Comparison of ENCODE assay signal across 10 mouse cellular contexts in the genomic region with DNA sequence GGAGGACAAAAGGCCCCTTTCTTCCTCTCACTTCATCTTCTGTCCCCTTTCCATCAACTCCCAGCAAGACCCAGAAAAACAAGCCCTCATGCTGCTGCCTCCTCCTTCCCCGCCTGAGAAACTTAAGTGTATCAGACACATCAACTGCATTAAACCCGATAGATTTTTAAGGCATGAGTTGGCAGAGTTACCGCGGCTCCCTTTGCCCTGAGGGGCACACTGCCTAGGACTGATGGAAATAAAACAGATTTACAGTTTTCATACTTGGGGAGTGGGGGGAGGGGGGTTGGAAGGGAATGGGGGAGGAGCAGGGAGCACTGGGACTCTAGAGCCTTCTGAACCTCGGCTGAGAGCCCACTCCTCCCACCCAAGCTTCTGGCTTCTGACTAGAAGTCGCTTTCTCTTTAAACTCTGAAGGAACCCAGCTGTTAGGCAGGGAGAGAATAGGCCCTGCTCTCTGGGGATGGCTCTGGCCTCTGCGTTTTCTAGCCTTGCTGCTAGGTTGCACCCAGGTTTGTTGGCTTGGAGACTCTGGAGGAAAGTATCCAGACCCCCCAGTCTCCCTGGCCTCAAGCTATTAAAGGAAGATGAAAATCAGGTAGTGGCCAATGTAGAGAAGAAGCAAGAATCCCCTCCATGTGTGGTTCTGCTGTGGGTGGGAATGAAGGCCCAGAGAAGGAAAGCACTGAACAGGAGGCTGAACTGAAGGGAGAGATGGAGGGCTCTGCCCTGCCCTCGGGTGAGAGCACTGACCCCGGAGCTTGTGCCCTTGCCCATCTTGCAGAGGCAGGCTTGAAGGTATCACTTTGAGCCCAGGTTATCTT. TPM values are rescaled to one million over a fixed set of nuclear protein-coding genes. Genes with fewer than 3 reads are reported as not detected.
DNase-seq lines count a peak whose midpoint lies in the region; ATAC-seq lines count a peak whose summit lies in the region.
"Had no signal": no experiment of that assay in that cellular context is flagged by ENCODE, and none has a peak within 500 bp of the region (broad histone marks: within the 10 kb centered on the region; RNA-seq: fewer than 3 reads in every experiment).

No protein-coding gene starts in this region.

- WGBS in kidney, embryonic 14.5 days: 16% methylated on average over 9 of the region's 9 CpGs
- 33% methylated on average over 9 of the region's 9 CpGs for WGBS in embryonic facial prominence, embryonic 12.5 days
- WGBS in limb, embryonic 13.5 days: 40% methylated on average over 9 of the region's 9 CpGs

- no peaks in the 10 kb centered on the region for H3K9me3 ChIP-seq in kidney, embryonic 14.5 days (ENCODE audit: control insufficient read depth, low read length)
- H3K9me3 ChIP-seq in embryonic facial prominence, embryonic 12.5 days: no peaks in the 10 kb centered on the region
- no peaks in the 10 kb centered on the region for H3K9me3 ChIP-seq in limb, embryonic 13.5 days

- peaks cover 41% of the 10 kb centered on the region for H3K4me1 ChIP-seq in kidney, embryonic 14.5 days (ENCODE audit: control insufficient read depth, insufficient read depth, low read length)
- H3K4me1 ChIP-seq in embryonic facial prominence, embryonic 12.5 days: peaks cover 15% of the 10 kb centered on the region
- H3K4me1 ChIP-seq in limb, embryonic 13.5 days: peaks cover 48% of the 10 kb centered on the region

- no peak overlapping the region for H3K4me3 ChIP-seq in kidney, embryonic 14.5 days (ENCODE audit: low read length)
- no peak overlapping the region for H3K4me3 ChIP-seq in embryonic facial prominence, embryonic 12.5 days
- H3K4me3 ChIP-seq in limb, embryonic 13.5 days: no peak overlapping the region

- H3K4me2 ChIP-seq in kidney, embryonic 14.5 days (replicated peaks; ENCODE audit: low read depth, low read length): no peak overlapping the region
- H3K4me2 ChIP-seq in embryonic facial prominence, embryonic 12.5 days (replicated peaks): no peak overlapping the region
- H3K4me2 ChIP-seq in limb, embryonic 13.5 days (replicated peaks): peak overlapping the region; percentile 31

- ATAC-seq in kidney, embryonic 14.5 days (ENCODE audit: low FRiP score, low TSS enrichment): peak; percentile 86
- 0 out of 2 replicates have a peak, but pooled peaks have one; percentile 64 for ATAC-seq in embryonic facial prominence, embryonic 12.5 days (ENCODE audit: insufficient number of reproducible peaks, insufficient read depth, low FRiP score, low TSS enrichment)
- ATAC-seq in limb, embryonic 13.5 days (ENCODE audit: low FRiP score, low read depth): peak; percentile 34; the same call in 1 of the 2 replicates

- peaks cover 3% of the 10 kb centered on the region; the same call in 1 of the 2 replicates for H3K36me3 ChIP-seq in kidney, embryonic 14.5 days (ENCODE audit: control insufficient read depth, insufficient read depth, low read length)
- H3K36me3 ChIP-seq in embryonic facial prominence, embryonic 12.5 days: peaks cover 16% of the 10 kb centered on the region; the same call in 1 of the 2 replicates
- peaks cover 10% of the 10 kb centered on the region; the same call in 1 of the 2 replicates for H3K36me3 ChIP-seq in limb, embryonic 13.5 days

- no peaks in the 10 kb centered on the region for H3K27me3 ChIP-seq in kidney, embryonic 14.5 days (ENCODE audit: control insufficient read depth, insufficient read depth, low read length)
- H3K27me3 ChIP-seq in embryonic facial prominence, embryonic 12.5 days: no peaks in the 10 kb centered on the region
- no peaks in the 10 kb centered on the region for H3K27me3 ChIP-seq in limb, embryonic 13.5 days

- H3K9ac ChIP-seq in kidney, embryonic 14.5 days (ENCODE audit: low read depth, low read length): peak overlapping the region; percentile 40; the same call in 1 of the 2 replicates
- no peak overlapping the region for H3K9ac ChIP-seq in embryonic facial prominence, embryonic 12.5 days
- peak overlapping the region; percentile 50 for H3K9ac ChIP-seq in limb, embryonic 13.5 days

- peak overlapping the region; percentile 95 for H3K27ac ChIP-seq in kidney, embryonic 14.5 days (ENCODE audit: low read depth, low read length)
- H3K27ac ChIP-seq in embryonic facial prominence, embryonic 12.5 days: peak overlapping the region; percentile 73
- H3K27ac ChIP-seq in limb, embryonic 13.5 days: peak overlapping the region; percentile 88

- DNase-seq in kidney, adult 11 months: no peak
- peak; percentile 54 for DNase-seq in heart, postnatal 4 days
- DNase-seq in MN1 (ENCODE audit: low spot score): no peak
- DNase-seq in spleen, postnatal 36 days (ENCODE audit: low spot score in 2 of 2): no peak
- DNase-seq in thymus, postnatal 0 days (ENCODE audit: low spot score): no peak
- DNase-seq: adrenal gland, adult 8-10 months; right cerebral cortex, postnatal 14 days had no signal

RNA-seq across cellular contexts. Expression of a gene that starts 18.4 kb away (rescaled TPM):
- polyA plus RNA-seq in kidney, embryonic 14.5 days (2014; fragmentation: Nextera tagmentation; extraction: Ambion mirVana): 11.2 and 11.4 TPM in 2 replicates
- polyA plus RNA-seq in embryonic facial prominence, embryonic 12.5 days (2016; fragmentation: Nextera tagmentation; extraction: Ambion mirVana): 10.9 and 17.4 TPM in 2 replicates
- total RNA-seq in heart, postnatal 4 days (2021): 10 to 100 TPM; 50.6 to 61.0 TPM
- 10.4 and 11.7 TPM in 2 replicates for polyA plus RNA-seq in limb, embryonic 13.5 days (2015; fragmentation: Nextera tagmentation; extraction: Ambion mirVana)
- polyA plus RNA-seq in thymus, postnatal 0 days (2015; fragmentation: Nextera tagmentation; extraction: Ambion mirVana): 5.8 and 6.4 TPM in 2 replicates

Comparison
In these comparisons a context has a peak if more than half of its experiments do, and no peak if none do; other contexts are left out.
1. ATAC-seq: peak in every context shown above with its lines; median percentile 86 in kidney, embryonic 14.5 days; 64 in embryonic facial prominence, embryonic 12.5 days; 34 in limb, embryonic 13.5 days.